Mouse (Mus musculus) urinary bladder, adult 18-20 months (tissue): ENCODE data around the gene Gm10228.
"Not testable (repeated sequence)": the region's sequence is repeated elsewhere in the genome, so short reads cannot be mapped to it uniquely, and the experiment has no call there.

ENCODE experiments used
- DNase-seq, 2 experiments: peaks; one replicate each; pipeline ENCODE4 v3.0.0; 2022; ENCODE audit warnings: low spot score in 2 of 2, mixed read lengths in 2 of 2

The Gm10228 gene

GRCm38 (mm10) chr16:89041372-89041771 lies at the start of gene Gm10228:
Gm10228 (minus strand) TSS chr16:89041472.
- not testable (repeated sequence) for DNase-seq

GRCm38 (mm10) chr16:89071041-89071440 lies 29.8 kb upstream of the Gm10228 start:
- DNase-seq, result not testable (repeated sequence)

GRCm38 (mm10) chr16:89063902-89064301 lies 22.6 kb upstream of the Gm10228 start, which contains the start of gene 1110025L11Rik:
1110025L11Rik (minus strand) TSS chr16:89064002.
- not testable (repeated sequence) for DNase-seq

- DNase-seq, result no peak
These were observed 6.5 kb upstream of the Gm10228 start, which contains the start of gene Krtap6-5 for GRCm38 (mm10) chr16:89047783-89048182. Krtap6-5 (minus strand) TSS chr16:89047883.

GRCm38 (mm10) chr16:89031399-89031798 lies 9.9 kb downstream of the Gm10228 start, which contains the start of gene Krtap6-1:
Krtap6-1 (plus strand) TSS chr16:89031699.
- DNase-seq, result not testable (repeated sequence)

- DNase-seq, result not testable (repeated sequence)
These were observed 26.3 kb downstream of the Gm10228 start, which contains the start of gene Gm10229 for GRCm38 (mm10) chr16:89014984-89015383. Gm10229 (plus strand) TSS chr16:89015284.

GRCm38 (mm10) chr16:89013973-89014372 lies 27.3 kb downstream of the Gm10228 start:
- no peak for DNase-seq

GRCm38 (mm10) chr16:89010659-89011058 lies 30.6 kb downstream of the Gm10228 start, which contains the start of gene Krtap22-2:
Krtap22-2 (minus strand) TSS chr16:89010759.
- no peak for DNase-seq
